Mouse (Mus musculus): ENCODE data around the gene Hoxa11.

- TF ChIP-seq CTCF (IDR thresholded peaks at IDR 0.05), result no peak
- TF ChIP-seq EP300 (IDR thresholded peaks at IDR 0.05), result no peak
Observed at GRCm38 (mm10) chr6:52224895-52225611, 20.6 kb downstream of the Hoxa11 start.
